Mouse (Mus musculus) embryonic fibroblast, embryonic 13.5 days (primary cell): ENCODE results near the gene Traf3ip3.

ENCODE experiments used
- CTCF ChIP-seq: IDR thresholded peaks from 2 replicates; pipeline ENCODE4 v1.5.1; 2011; ENCODE audit warnings: mild to moderate bottlenecking, control low read depth, low read length, moderate library complexity, borderline replicate concordance; ENCODE audit not compliant: insufficient read depth
- POLR2A ChIP-seq: IDR thresholded peaks from 2 replicates; pipeline ENCODE4 v1.6.1; 2011; ENCODE audit warnings: low read depth, mild to moderate bottlenecking, control low read depth, low read length, moderate library complexity

- no peak for TF ChIP-seq POLR2A
- no peak for TF ChIP-seq CTCF
Measured at GRCm38 (mm10) chr1:193167746-193168145, 33.8 kb downstream of the Traf3ip3 start, which contains the start of gene A130010J15Rik.
